16 mouse cellular contexts compared by ENCODE assay signal in the genomic region with DNA sequence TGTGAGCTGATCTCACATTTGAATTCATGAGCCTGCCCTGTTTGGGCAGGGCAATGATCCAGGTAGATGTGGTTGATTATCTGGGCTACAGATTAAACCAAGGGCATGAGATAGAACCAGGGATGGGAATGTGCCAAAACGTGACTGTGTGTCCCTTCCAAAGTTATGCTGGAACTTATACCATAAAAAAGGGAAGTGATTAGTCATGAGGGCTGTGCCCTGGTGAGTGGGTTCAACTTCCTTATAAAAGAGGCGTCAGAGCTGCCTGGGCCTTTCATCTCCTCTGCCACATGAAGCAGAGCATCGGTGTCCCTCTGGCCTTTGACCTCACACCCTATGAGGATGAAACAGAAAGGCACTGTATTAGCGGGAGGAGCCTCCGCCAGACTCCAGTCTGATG. TPM values are rescaled to one million over a fixed set of nuclear protein-coding genes. Genes with fewer than 3 reads are reported as not detected.
DNase-seq lines count a peak whose midpoint lies in the region; ATAC-seq lines count a peak whose summit lies in the region.
"Had no signal": no experiment of that assay in that cellular context is flagged by ENCODE, and none has a peak within 500 bp of the region (broad histone marks: within the 10 kb centered on the region; RNA-seq: fewer than 3 reads in every experiment).

No protein-coding gene starts in this region.

- peaks cover 2% of the 10 kb centered on the region; the same call in 1 of the 2 replicates for H3K4me1 ChIP-seq in forebrain, embryonic 11.5 days (replicated peaks; ENCODE audit: control insufficient read depth, insufficient read depth, low read length)

- H3K4me3 ChIP-seq in forebrain, embryonic 11.5 days (ENCODE audit: low read depth, low read length): no peak overlapping the region
- H3K4me3 ChIP-seq: embryonic facial prominence, embryonic 15.5 days; layer of hippocampus, adult 2 months; lung, embryonic 15.5 days had no signal

- no peaks in the 10 kb centered on the region for H3K9me3 ChIP-seq in forebrain, embryonic 11.5 days (ENCODE audit: control insufficient read depth, low read length)
- H3K9me3 ChIP-seq: embryonic facial prominence, embryonic 15.5 days; lung, embryonic 15.5 days had no signal

- no peaks in the 10 kb centered on the region for H3K27me3 ChIP-seq in forebrain, embryonic 11.5 days (ENCODE audit: control insufficient read depth, insufficient read depth, low read length)
- H3K27me3 ChIP-seq: embryonic facial prominence, embryonic 15.5 days; lung, embryonic 15.5 days had no signal

- H3K27ac ChIP-seq in forebrain, embryonic 11.5 days (ENCODE audit: low read depth, low read length): no peak overlapping the region
- H3K27ac ChIP-seq: embryonic facial prominence, embryonic 15.5 days; layer of hippocampus, adult 2 months; lung, embryonic 15.5 days had no signal

- H3K4me2 ChIP-seq in forebrain, embryonic 11.5 days (ENCODE audit: low read depth, low read length, severe bottlenecking): no peak overlapping the region
- H3K4me2 ChIP-seq: embryonic facial prominence, embryonic 15.5 days; lung, embryonic 15.5 days had no signal

- DNase-seq in layer of hippocampus, adult 11-12 months (ENCODE audit: low spot score): peak; percentile 24
- no peak for DNase-seq in layer of hippocampus, postnatal 14 days (ENCODE audit: low spot score in 2 of 2)
- DNase-seq in urinary bladder, postnatal 14 days (ENCODE audit: low spot score): peak; percentile 22
- no peak for DNase-seq in urinary bladder, postnatal 4 days (ENCODE audit: low spot score in 2 of 2)
- peak; percentile 26 to 38 for DNase-seq in lung, postnatal 4 days
- no peak for DNase-seq in frontal cortex, postnatal 25 days (ENCODE audit: low spot score in 2 of 2)
- no peak for DNase-seq in cerebellum, postnatal 14 days
- DNase-seq in forebrain, embryonic 11.5 days (ENCODE audit: low spot score): no peak
- DNase-seq: adrenal gland, postnatal 36 days; cerebellum, adult 9-11 months; heart, postnatal 14 days; kidney, adult 11 months had no signal

- no peak overlapping the region for H3K9ac ChIP-seq in forebrain, embryonic 11.5 days (ENCODE audit: low read length)
- H3K9ac ChIP-seq: embryonic facial prominence, embryonic 15.5 days; lung, embryonic 15.5 days had no signal

- H3K36me3 ChIP-seq in forebrain, embryonic 11.5 days (ENCODE audit: control insufficient read depth, insufficient read depth, low read length): no peaks in the 10 kb centered on the region
- H3K36me3 ChIP-seq: embryonic facial prominence, embryonic 15.5 days; lung, embryonic 15.5 days had no signal

- 82% methylated on average over 5 of the region's 5 CpGs for WGBS in forebrain, embryonic 11.5 days

- ATAC-seq in forebrain, embryonic 11.5 days (replicated peaks; ENCODE audit: low FRiP score): no peak
- ATAC-seq: forebrain, embryonic 16.5 days had no signal

RNA-seq across cellular contexts. Expression of gene Calm1, which starts 15.3 kb away (rescaled TPM):
- total RNA-seq in layer of hippocampus, postnatal 14 days (2021): 1,000 to 10,000 TPM; 1,788 to 1,825 TPM
- 1,244 and 1,283 TPM in 2 replicates for polyA plus RNA-seq in forebrain, embryonic 11.5 days (2014; fragmentation: Nextera tagmentation; extraction: Ambion mirVana)

RNA-seq across cellular contexts. Expression of gene Nrde2, which starts 24.5 kb away (rescaled TPM):
- total RNA-seq in layer of hippocampus, postnatal 14 days (2021): 10 to 100 TPM; 19.3 to 21.0 TPM
- 14.4 and 16.2 TPM in 2 replicates for polyA plus RNA-seq in forebrain, embryonic 11.5 days (2014; fragmentation: Nextera tagmentation; extraction: Ambion mirVana)

Comparison
In these comparisons a context has a peak if more than half of its experiments do, and no peak if none do; other contexts are left out.
1. DNase-seq: peak in layer of hippocampus, adult 11-12 months (single experiment), urinary bladder, postnatal 14 days (single experiment) and lung, postnatal 4 days (2 of 2); none in layer of hippocampus, postnatal 14 days (0 of 2), urinary bladder, postnatal 4 days (0 of 2), frontal cortex, postnatal 25 days (0 of 2), cerebellum, postnatal 14 days (0 of 2) and forebrain, embryonic 11.5 days (single experiment).